Mouse (Mus musculus) kidney, embryonic 14.5 days (tissue): Measurements from ENCODE around the gene Ppp1r9a. TPM values are rescaled to one million over a fixed set of nuclear protein-coding genes. Genes with fewer than 3 reads are reported as not detected.

Source experiments
- ATAC-seq: fragments of 200-750 bp; cut with Nextera tagmentation; 2 replicates; pipeline ENCODE4 v1.8.0; 2017; ENCODE audit warnings: moderate number of reproducible peaks, mild to moderate bottlenecking, moderate TSS enrichment, moderate library complexity; ENCODE audit not compliant: low FRiP score, low TSS enrichment
- H3K27ac ChIP-seq: fragments of 300-500 bp; sonication (generic); 2 replicates; pipeline ENCODE4 v1.5.1; 2014; ENCODE audit warnings: low read depth, mild to moderate bottlenecking, low read length, moderate library complexity, mixed read lengths
- H3K27me3 ChIP-seq: fragments of 300-500 bp; sonication (generic); 2 replicates; pipeline ENCODE4 v1.6.1; 2014; ENCODE audit warnings: mild to moderate bottlenecking, low read length; ENCODE audit not compliant: control insufficient read depth, insufficient read depth
- H3K36me3 ChIP-seq: fragments of 300-500 bp; sonication (generic); 2 replicates; pipeline ENCODE4 v1.6.1; 2014; ENCODE audit warnings: low read length, mixed read lengths; ENCODE audit not compliant: control insufficient read depth, insufficient read depth
- H3K4me1 ChIP-seq: fragments of 300-500 bp; sonication (generic); 2 replicates; pipeline ENCODE4 v1.6.1; 2014; ENCODE audit warnings: low read length, mixed read lengths; ENCODE audit not compliant: control insufficient read depth, insufficient read depth
- H3K4me2 ChIP-seq: fragments of 300-500 bp; sonication (generic); replicated peaks from 2 replicates; pipeline ENCODE4 v1.6.1; 2014; ENCODE audit warnings: low read depth, mild to moderate bottlenecking, low read length
- H3K4me3 ChIP-seq: fragments of 300-500 bp; sonication (generic); 2 replicates; pipeline ENCODE4 v1.5.1; 2014; ENCODE audit warnings: mild to moderate bottlenecking, low read length
- H3K9ac ChIP-seq: fragments of 300-500 bp; sonication (generic); 2 replicates; pipeline ENCODE4 v1.6.1; 2014; ENCODE audit warnings: low read depth, mild to moderate bottlenecking, low read length, moderate library complexity
- H3K9me3 ChIP-seq: fragments of 300-500 bp; sonication (generic); 2 replicates; pipeline ENCODE4 v1.6.1; 2016; ENCODE audit warnings: low read length; ENCODE audit not compliant: control insufficient read depth
- WGBS: fragments of 180-500 bp; shearing (Covaris S2); extraction: QIAGEN DNeasy Blood & Tissue Kit; methylation state at CpG from one replicate; pipeline ENCODE4 v1.1.7; 2014; 5-methylcytosine and 5-hydroxymethylcytosine counted together
- polyA plus RNA-seq: library from polyadenylated mRNA; unstranded; fragments of >200 nt; fragmentation: Nextera tagmentation; extraction: Ambion mirVana; gene quantifications from 2 replicates; pipeline ENCODE4 v1.2.1, GENCODE M21; 2014

The Ppp1r9a gene
- polyA plus RNA-seq, 1 experiment from 2014 or later: 28.8 TPM

GRCm38 (mm10) chr6:5006283-5006946, 103.7 kb downstream of the Ppp1r9a start:
- H3K27ac ChIP-seq: peak overlapping the region; percentile 25; the same call in 1 of the 2 replicates
- H3K27me3 ChIP-seq: no peaks in the 10 kb centered on the region
- H3K9ac ChIP-seq: no peak overlapping the region
- no peaks in the 10 kb centered on the region for H3K9me3 ChIP-seq
- no peak for ATAC-seq
- H3K36me3 ChIP-seq: no peaks in the 10 kb centered on the region
- no peak overlapping the region for H3K4me2 ChIP-seq
- peaks cover 22% of the 10 kb centered on the region for H3K4me1 ChIP-seq
- no peak overlapping the region for H3K4me3 ChIP-seq
- WGBS: 72% methylated on average over 6 of the region's 6 CpGs

- WGBS: 53% methylated on average over 2 of the region's 2 CpGs
Measured at GRCm38 (mm10) chr6:5008166-5008565, 105.4 kb downstream of the Ppp1r9a start.

GRCm38 (mm10) chr6:5008603-5009002, 105.9 kb downstream of the Ppp1r9a start:
- Histone ChIP-seq H3K4me1 (peaks cover 23% of the 10 kb centered on the region), H3K27me3 (no peaks in the 10 kb centered on the region), H3K9me3 (no peaks in the 10 kb centered on the region), H3K4me3 (no peak overlapping the region), H3K9ac (no peak overlapping the region), H3K27ac (no peak overlapping the region), H3K36me3 (no peaks in the 10 kb centered on the region), H3K4me2 (no peak overlapping the region; the same call in 1 of the 2 replicates)
- WGBS: 51% methylated on average over 15 of the region's 15 CpGs
- ATAC-seq: no peak

More at GRCm38 (mm10) chr6:5008166-5008565, 105.4 kb downstream of the Ppp1r9a start:
- H3K4me1 ChIP-seq: peaks cover 21% of the 10 kb centered on the region
- H3K27me3 ChIP-seq: no peaks in the 10 kb centered on the region
- H3K9ac ChIP-seq: no peak overlapping the region
- no peaks in the 10 kb centered on the region for H3K9me3 ChIP-seq
- H3K27ac ChIP-seq: no peak overlapping the region
- H3K4me3 ChIP-seq: no peak overlapping the region
- ATAC-seq: no peak
- no peaks in the 10 kb centered on the region for H3K36me3 ChIP-seq
- H3K4me2 ChIP-seq: no peak overlapping the region

- Histone ChIP-seq H3K4me1 (peaks cover 24% of the 10 kb centered on the region), H3K4me2 (no peak overlapping the region), H3K9ac (no peak overlapping the region), H3K4me3 (no peak overlapping the region), H3K9me3 (no peaks in the 10 kb centered on the region), H3K27me3 (no peaks in the 10 kb centered on the region), H3K36me3 (no peaks in the 10 kb centered on the region), H3K27ac (peak overlapping the region; percentile 42; the same call in 1 of the 2 replicates)
- ATAC-seq: peak; percentile 37; the same call in 1 of the 2 replicates
- 39% methylated on average over 11 of the region's 11 CpGs for WGBS
Measured at GRCm38 (mm10) chr6:5010553-5011416, 108.1 kb downstream of the Ppp1r9a start.

- Histone ChIP-seq H3K9ac (no peak overlapping the region), H3K9me3 (no peaks in the 10 kb centered on the region), H3K4me1 (peaks cover 27% of the 10 kb centered on the region), H3K36me3 (no peaks in the 10 kb centered on the region), H3K27me3 (no peaks in the 10 kb centered on the region), H3K4me2 (no peak overlapping the region), H3K27ac (no peak overlapping the region), H3K4me3 (no peak overlapping the region)
- WGBS: 71% methylated on average over 4 of the region's 4 CpGs
- no peak for ATAC-seq
Measured at GRCm38 (mm10) chr6:5012794-5013193, 110.1 kb downstream of the Ppp1r9a start.

GRCm38 (mm10) chr6:5014567-5014966, 111.8 kb downstream of the Ppp1r9a start:
- H3K9me3 ChIP-seq: no peaks in the 10 kb centered on the region
- no peak overlapping the region for H3K4me3 ChIP-seq
- peaks cover 30% of the 10 kb centered on the region for H3K4me1 ChIP-seq
- H3K27ac ChIP-seq: no peak overlapping the region
- no peaks in the 10 kb centered on the region for H3K36me3 ChIP-seq
- WGBS: 71% methylated on average over 6 of the region's 6 CpGs
- no peak overlapping the region for H3K9ac ChIP-seq
- H3K4me2 ChIP-seq: no peak overlapping the region
- no peaks in the 10 kb centered on the region for H3K27me3 ChIP-seq
- ATAC-seq: no peak

- Histone ChIP-seq H3K36me3 (no peaks in the 10 kb centered on the region), H3K4me1 (peaks cover 33% of the 10 kb centered on the region), H3K4me2 (no peak overlapping the region), H3K9me3 (no peaks in the 10 kb centered on the region), H3K9ac (no peak overlapping the region), H3K27ac (no peak overlapping the region), H3K4me3 (no peak overlapping the region), H3K27me3 (no peaks in the 10 kb centered on the region)
- WGBS: 82% methylated on average over 2 of the region's 2 CpGs
- ATAC-seq: no peak
Measured at GRCm38 (mm10) chr6:5015173-5015572, 112.5 kb downstream of the Ppp1r9a start.

- peaks cover 24% of the 10 kb centered on the region for H3K4me1 ChIP-seq
- H3K27ac ChIP-seq: peak overlapping the region; percentile 48; the same call in 1 of the 2 replicates
- H3K9me3 ChIP-seq: no peaks in the 10 kb centered on the region
- no peak overlapping the region for H3K4me2 ChIP-seq
- H3K36me3 ChIP-seq: no peaks in the 10 kb centered on the region
- no peaks in the 10 kb centered on the region for H3K27me3 ChIP-seq
- no peak overlapping the region for H3K4me3 ChIP-seq
- WGBS: 29% methylated on average over 6 of the region's 6 CpGs
- ATAC-seq: peak; percentile 76
- no peak overlapping the region for H3K9ac ChIP-seq
Measured at GRCm38 (mm10) chr6:5017945-5018511, 115.3 kb downstream of the Ppp1r9a start.
